Mouse (Mus musculus) lung, postnatal 36 days (tissue): ENCODE results near the gene Flna.
"Not testable (repeated sequence)": the region's sequence is repeated elsewhere in the genome, so short reads cannot be mapped to it uniquely, and the experiment has no call there.

ENCODE experiments used
- DNase-seq: peaks from one replicate; pipeline ENCODE4 v3.0.0; 2022; ENCODE audit warnings: mixed read lengths

Flna gene

DNA sequence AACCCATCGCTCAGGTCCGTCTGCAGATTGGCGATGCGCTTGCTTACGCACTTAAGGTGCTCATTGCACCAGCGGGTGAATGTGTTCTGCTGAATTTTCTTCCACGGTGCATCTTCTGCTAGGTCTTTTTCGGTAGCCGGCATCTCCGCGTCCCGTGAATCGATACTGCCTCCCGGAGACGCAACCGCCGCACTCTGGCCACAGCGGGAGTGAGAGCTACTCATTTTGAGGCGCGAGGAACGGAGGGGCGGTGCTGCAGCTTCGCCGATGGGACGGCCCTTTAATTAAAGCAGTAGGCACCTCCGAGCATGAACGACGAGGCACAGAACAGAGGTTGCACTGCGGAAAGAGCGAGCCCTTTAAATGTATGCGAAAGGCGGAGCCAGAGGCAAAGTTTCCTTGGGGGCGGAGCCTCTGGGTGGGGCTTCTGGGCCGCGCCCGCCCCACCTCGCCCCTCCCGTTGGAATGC lies 3.4 kb downstream of the Flna start:
- peak; percentile 95 for DNase-seq

DNA sequence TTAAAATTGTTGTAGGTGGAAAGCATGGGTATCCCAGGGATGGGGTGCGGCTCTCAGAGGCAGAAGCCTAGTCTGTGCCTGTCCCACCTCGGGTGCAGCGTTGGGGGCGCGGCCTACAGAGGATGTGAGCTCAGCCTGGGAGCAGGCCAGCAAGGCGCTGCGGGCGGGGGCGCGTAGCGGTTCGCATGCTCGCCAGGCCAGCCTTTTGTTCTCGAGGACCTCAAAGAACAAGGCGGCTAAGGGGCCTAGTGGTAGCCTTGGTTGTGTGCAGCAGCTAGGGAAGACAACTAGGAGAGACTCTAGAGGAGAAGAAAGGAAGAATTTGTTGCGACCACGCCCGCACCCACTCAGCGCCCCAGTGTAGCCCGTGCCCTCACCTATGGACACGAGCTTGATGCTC lies 3.9 kb downstream of the Flna start:
- DNase-seq: peak; percentile 91

- no peak for DNase-seq
Measured at GRCm38 (mm10) chrX:74245107-74245506, 4.5 kb downstream of the Flna start.

DNA sequence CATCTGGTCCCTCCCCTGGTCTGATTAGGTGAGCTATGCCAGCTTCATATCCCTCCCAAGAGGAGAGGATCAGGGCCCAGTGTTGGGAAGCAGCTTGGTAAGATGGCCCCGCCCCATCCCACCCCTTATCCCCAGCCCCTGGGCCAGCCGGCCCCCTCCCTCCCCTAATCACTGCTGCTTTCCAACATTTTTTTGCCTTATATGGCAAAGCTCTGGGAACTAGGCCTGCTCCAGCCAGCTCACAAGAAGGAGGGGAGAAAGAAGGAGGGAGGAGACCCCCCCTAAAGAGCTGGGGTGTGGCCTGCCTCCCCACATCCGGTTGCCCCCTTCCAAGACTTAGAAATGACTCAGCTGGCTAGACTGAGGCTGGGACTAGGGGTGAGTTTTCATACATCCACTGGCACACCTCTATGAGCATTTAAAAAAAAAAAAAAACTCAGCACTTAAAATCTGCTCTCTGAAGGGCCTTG lies 5.0 kb downstream of the Flna start:
- peak; percentile 73 for DNase-seq

- DNase-seq: peak; percentile 77
Measured at GRCm38 (mm10) chrX:74243807-74244206, 5.8 kb downstream of the Flna start.

DNA sequence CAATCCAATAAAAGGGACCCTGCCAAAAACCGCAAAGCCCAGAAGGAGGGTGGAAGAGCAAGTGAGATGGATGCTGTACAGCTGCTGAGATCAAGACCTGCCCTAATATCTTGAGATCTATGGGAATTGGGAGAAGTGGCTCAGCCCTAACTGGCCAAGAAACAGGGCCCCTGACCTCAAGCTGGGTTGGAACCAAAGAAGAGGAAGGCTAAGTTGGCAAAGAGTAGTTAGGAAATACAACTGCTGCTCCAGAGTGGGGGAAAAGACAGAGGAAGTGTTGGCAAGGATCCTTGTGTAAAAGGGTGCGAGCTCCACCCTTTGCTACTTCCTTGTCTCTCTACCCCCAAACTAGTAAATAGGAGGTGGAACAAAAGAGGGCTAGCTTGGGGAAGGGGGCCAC lies 6.2 kb downstream of the Flna start:
- DNase-seq: peak; percentile 72

DNA sequence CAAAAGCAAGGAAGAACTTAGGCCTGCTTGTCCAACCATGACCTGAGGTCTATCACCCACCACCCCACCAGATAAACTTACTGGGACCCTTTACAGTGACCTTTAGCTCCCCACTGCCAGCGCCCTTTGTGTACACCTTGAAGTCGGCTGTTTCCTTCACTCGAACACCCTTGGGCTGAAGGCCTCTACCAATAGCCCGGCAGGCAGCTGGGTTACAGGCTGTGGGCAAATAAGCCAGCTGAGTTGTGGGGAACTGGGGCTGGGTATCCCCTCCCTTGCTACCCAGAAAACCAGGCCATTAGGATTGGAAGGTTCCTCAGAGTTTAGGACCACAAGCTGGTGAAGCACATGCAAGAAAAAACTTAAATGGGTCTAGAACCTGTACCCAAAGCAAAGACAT lies 9.3 kb downstream of the Flna start:
- DNase-seq: no peak

DNA sequence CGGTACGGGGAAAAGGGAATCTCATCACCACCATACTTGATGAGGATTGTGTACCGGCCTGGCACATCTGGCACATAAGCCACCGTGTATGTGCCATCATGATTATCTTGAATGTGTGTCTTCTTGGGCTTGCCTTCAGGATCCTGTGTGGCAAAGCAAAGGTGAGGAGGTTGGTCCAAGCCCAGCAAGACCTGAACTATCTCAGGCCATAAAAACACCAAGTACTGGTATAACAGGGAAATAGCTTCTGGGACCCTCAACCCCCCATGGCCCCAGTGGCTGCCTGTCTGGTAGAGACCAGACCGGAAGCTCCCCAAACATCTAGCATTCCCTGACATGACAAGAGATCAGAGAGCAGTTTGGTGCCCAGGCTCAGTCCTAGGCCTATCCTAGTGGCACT lies 16.4 kb downstream of the Flna start:
- no peak for DNase-seq

DNA sequence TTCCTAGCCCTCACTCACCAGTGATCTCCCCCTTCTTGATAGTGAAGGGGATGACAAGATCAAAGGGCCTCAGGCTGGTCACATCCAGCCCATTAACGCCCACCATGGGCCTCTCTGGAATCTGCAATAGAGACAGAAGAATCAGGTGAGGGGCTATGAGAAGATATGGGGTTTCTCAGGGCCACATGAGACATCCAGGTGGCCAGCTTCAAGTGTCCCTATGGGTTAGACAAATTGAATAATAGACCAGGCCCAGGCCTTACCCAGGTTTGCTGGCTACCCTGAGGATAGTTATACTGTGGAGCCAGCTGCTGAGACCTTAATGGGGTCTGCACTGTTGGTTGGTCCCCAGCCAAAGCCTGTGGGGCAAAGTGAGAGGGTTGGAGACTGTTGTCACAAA lies 19.6 kb downstream of the Flna start:
- no peak for DNase-seq

DNA sequence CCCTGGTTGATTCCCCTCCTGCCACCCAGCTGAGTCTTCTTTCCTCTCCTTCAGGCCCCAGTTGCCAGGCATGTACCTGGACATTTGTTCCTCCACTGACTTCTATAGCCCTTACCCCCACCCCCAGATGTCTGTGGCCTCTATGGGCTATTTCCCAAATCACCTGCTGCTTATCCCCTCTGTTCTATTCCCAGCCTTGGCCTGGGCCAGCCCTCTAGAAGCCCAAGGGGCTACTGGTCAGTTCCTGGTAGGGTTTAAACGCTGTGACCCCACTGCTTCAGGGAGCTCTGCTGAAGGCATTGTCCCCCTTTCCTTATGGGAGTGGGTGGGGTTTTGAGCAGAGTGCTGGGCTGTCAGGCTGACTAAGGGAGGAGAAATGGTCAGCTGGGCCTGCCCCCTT lies 29.5 kb downstream of the Flna start:
- not testable (repeated sequence) for DNase-seq

DNA sequence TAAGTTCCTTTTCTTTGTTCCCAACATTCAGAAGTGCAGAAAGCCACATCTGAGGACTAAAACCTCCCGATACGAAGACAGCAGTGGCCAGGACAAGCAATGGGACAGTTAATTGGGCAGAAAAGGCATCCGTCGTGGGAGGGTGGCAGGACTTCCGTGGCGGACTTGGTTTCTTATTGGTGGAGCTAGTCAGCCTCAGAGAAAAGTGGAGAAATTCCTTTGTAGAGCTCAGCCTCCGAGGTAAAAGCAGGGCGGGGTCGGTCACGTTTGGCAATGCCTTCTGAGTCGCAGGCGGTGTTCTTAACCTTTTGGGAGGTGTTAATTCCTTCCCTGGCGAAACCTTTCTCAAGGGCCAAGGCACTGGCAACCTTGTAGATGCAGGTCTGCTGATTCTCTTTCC lies 30.2 kb downstream of the Flna start:
- peak; percentile 41 for DNase-seq

GRCm38 (mm10) chrX:74218496-74218895 lies 31.1 kb downstream of the Flna start:
- DNase-seq: peak; percentile 25

- DNase-seq: no peak
Measured at GRCm38 (mm10) chrX:74203556-74203955, 46.1 kb downstream of the Flna start.

DNA sequence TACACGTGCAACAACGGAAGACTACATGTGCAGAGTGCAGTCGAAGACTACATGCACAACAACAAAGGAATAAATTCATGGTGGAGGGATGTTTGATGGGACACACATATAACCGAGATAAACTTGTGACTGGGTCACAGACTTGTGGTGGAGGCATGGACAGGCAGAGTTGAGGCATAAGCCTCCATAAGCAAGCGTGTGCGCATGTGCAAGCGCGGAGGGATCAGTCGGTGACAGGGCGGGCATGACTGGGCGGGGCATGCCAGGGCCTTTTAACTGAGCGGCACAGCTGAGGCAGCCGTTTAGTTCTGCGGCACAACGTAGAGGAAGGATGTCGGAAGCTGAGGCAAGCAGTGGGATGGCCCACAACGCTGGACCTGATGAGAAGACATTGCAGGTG lies 72.7 kb downstream of the Flna start, which contains the start of gene Tktl1:
Tktl1 (plus strand) TSS at position 301 of the 400 bp plus-strand sequence.
- DNase-seq: no peak
